Mouse (Mus musculus): ENCODE measurements around the gene Rap1a. TPM values are rescaled to one million over a fixed set of nuclear protein-coding genes. Genes with fewer than 3 reads are reported as not detected.
"Not testable (repeated sequence)": the region's sequence is repeated elsewhere in the genome, so short reads cannot be mapped to it uniquely, and the experiment has no call there.

Gene Rap1a
- total and polyA plus RNA-seq, 3 experiments = 32.3 to 64.5 TPM; not detected in 1

DNA sequence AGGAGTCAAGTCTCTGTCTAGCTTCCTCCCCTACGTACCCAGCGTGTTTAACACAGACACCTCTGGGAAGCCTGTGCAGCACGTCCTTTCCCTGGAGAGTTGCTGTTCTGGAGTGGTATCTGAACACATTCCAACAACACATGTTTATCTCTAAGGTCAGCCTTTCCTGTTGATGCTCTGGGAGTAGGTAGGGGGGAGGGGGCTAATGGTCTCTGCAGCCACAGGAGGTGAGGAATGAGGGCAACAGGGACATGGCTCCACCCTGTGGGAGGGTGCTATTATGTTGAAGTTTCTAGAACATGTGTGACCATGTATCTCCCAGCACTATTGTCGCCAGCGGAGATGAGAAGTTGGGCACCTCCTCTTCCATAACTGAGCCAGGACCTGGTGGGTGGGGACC is 99.7 kb downstream of the Rap1a start:
- Histone ChIP-seq H3K36me3 (ENCODE audit: control insufficient read depth in 1 of 2, insufficient read depth in 2 of 2, low read length in 2 of 2) (peaks cover 0 to 34% of the 10 kb centered on the region in 2 experiments; a peak in 2 of 4 replicates), H3K27me3 (ENCODE audit: control insufficient read depth in 1 of 2, insufficient read depth in 2 of 2, low read length in 2 of 2) (no peaks in the 10 kb centered on the region), H3K9ac (ENCODE audit: control insufficient read depth, low read depth, low read length, poor library complexity, severe bottlenecking) (peak overlapping the region; percentile 30), H3K4me3 (ENCODE audit: control insufficient read depth in 1 of 2, insufficient read depth in 1 of 2, low read depth in 2 of 2, low read length in 2 of 2) (peak overlapping the region; percentile 31 to 62), H3K4me1 (ENCODE audit: control insufficient read depth in 1 of 2, insufficient read depth in 2 of 2, low read length in 2 of 2) (peaks cover 31 to 58% of the 10 kb centered on the region in 2 experiments), H3K27ac (ENCODE audit: control insufficient read depth, low read depth, low read length) (peak overlapping the region; percentile 29), H3K79me2 (ENCODE audit: control insufficient read depth, insufficient read depth, low read length, poor library complexity) (no peaks in the 10 kb centered on the region), H3K9me3 (replicated peaks; ENCODE audit: insufficient read depth, low read length) (no peaks in the 10 kb centered on the region)
- peak; percentile 73 for DNase-seq (ENCODE audit: low read depth, low spot score)
- peak; percentile 54 for TF ChIP-seq SIN3A (IDR thresholded peaks at IDR 0.05; ENCODE audit: low read length)
- TF ChIP-seq TAL1 (IDR thresholded peaks at IDR 0.05; ENCODE audit: low read length) = peak; percentile 75
- peak; percentile 64 for TF ChIP-seq ETS1 (IDR thresholded peaks at IDR 0.05; ENCODE audit: low read depth, low read length)
- no peak for TF ChIP-seq HCFC1 (IDR thresholded peaks at IDR 0.05; ENCODE audit: low read depth, low read length)
- no peak for TF ChIP-seq RCOR1 (IDR thresholded peaks at IDR 0.05; ENCODE audit: low read depth, low read length)
- TF ChIP-seq ZNF384 (IDR thresholded peaks at IDR 0.05; ENCODE audit: low read depth, low read length) = no peak
- peak; percentile 34; the same call in 1 of the 2 replicates for TF ChIP-seq GATA1 (IDR thresholded peaks at IDR 0.05; ENCODE audit: low read depth, low read length)
- TF ChIP-seq EP300 (IDR thresholded peaks at IDR 0.05; ENCODE audit: low read depth in 1 of 2, low read length in 2 of 2) = peak in 1 of 2 experiments; percentile 62; a peak in 2 of 4 replicates
- TF ChIP-seq TCF12 (IDR thresholded peaks at IDR 0.05; ENCODE audit: low read depth, low read length) = peak; percentile 61; the same call in 1 of the 2 replicates
- TF ChIP-seq KAT2A (conservative IDR thresholded peaks at IDR 0.05; ENCODE audit: low read depth, low read length) = no peak

DNA sequence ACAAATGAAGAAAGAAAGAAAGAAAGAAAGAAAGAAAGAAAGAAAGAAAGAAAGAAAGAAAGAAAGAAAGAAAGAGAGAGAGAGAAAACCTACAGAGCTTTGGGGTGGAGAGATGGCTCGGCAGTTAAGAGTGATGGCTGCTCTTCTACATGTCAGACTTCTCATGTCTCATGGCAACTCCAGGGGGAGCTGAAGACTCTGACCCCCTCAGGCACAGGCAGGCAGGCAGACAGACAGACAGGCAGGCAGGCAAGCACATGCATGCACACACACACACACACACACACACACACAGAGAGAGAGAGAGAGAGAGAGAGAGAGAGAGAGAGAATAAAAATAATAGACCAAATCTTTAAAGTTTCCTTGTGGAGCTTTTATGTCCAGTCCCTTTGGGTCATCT is 100.3 kb downstream of the Rap1a start:
- TF ChIP-seq CTCF (IDR thresholded peaks at IDR 0.05 in 2 of 3, conservative IDR thresholded peaks at IDR 0.05 in 1 of 3; ENCODE audit: control insufficient read depth in 1 of 3, insufficient read depth in 1 of 3, low read depth in 2 of 3, low read length in 3 of 3, poor library complexity in 1 of 3, severe bottlenecking in 1 of 3) = peak in 2 of 3 experiments; percentile 12 to 24; a peak in 2 of 6 replicates
- TF ChIP-seq SMC3 (IDR thresholded peaks at IDR 0.05; ENCODE audit: low read depth, low read length) = peak; percentile 41; the same call in 1 of the 2 replicates
- TF ChIP-seq RAD21 (IDR thresholded peaks at IDR 0.05; ENCODE audit: low read depth, low read length) = peak; percentile 1; the same call in 1 of the 2 replicates
- TF ChIP-seq ETS1 (IDR thresholded peaks at IDR 0.05; ENCODE audit: low read depth, low read length) = peak; percentile 12; the same call in 1 of the 2 replicates
- 0 out of 2 replicates have a peak, but pooled peaks have one; percentile 3 for TF ChIP-seq MXI1 (IDR thresholded peaks at IDR 0.05; ENCODE audit: low read depth, low read length)
- H3K9ac ChIP-seq (ENCODE audit: control insufficient read depth, low read depth, low read length, poor library complexity, severe bottlenecking) = peak overlapping the region; percentile 30
- H3K27me3 ChIP-seq (ENCODE audit: control insufficient read depth in 1 of 2, insufficient read depth in 2 of 2, low read length in 2 of 2); H3K79me2 ChIP-seq (ENCODE audit: control insufficient read depth, insufficient read depth, low read length, poor library complexity); H3K9me3 ChIP-seq (replicated peaks; ENCODE audit: insufficient read depth, low read length): not testable (repeated sequence)
- H3K4me1 ChIP-seq (ENCODE audit: control insufficient read depth in 1 of 2, insufficient read depth in 2 of 2, low read length in 2 of 2) = peaks cover 31 to 53% of the 10 kb centered on the region in 2 experiments
- H3K36me3 ChIP-seq (ENCODE audit: control insufficient read depth in 1 of 2, insufficient read depth in 2 of 2, low read length in 2 of 2) = peaks cover 0 to 34% of the 10 kb centered on the region in 2 experiments; a peak in 2 of 4 replicates
- DNase-seq (ENCODE audit: low read depth, low spot score) = peak; percentile 64
- H3K4me3 ChIP-seq (ENCODE audit: control insufficient read depth in 1 of 2, insufficient read depth in 1 of 2, low read depth in 2 of 2, low read length in 2 of 2) = peak overlapping the region; percentile 31 to 62
- peak overlapping the region; percentile 29 for H3K27ac ChIP-seq (ENCODE audit: control insufficient read depth, low read depth, low read length)

Data from MEL (cell line).